Mouse (Mus musculus): Measurements from ENCODE around the gene Cib4. TPM values are rescaled to one million over a fixed set of nuclear protein-coding genes. Genes with fewer than 3 reads are reported as not detected.

Gene Cib4
- not detected in 4 replicates for total RNA-seq (2023)

GRCm38 (mm10) chr5:30545698-30546097, at the start of gene Cib4:
Gene Cib4, minus strand, starts transcription at chr5:30545836.

GRCm38 (mm10) chr5:30587681-30588300, 42.2 kb upstream of the Cib4 start, which contains the start of gene Kcnk3:
Gene Kcnk3, plus strand, starts transcription at chr5:30588170.

GRCm38 (mm10) chr5:30465861-30466260, 79.8 kb downstream of the Cib4 start, which contains the start of gene 1700001C02Rik:
Gene 1700001C02Rik, plus strand, starts transcription at chr5:30466047.

GRCm38 (mm10) chr5:30461821-30462220, 83.8 kb downstream of the Cib4 start, which contains the start of gene Otof:
Gene Otof, minus strand, starts transcription at chr5:30461932.

Other genes with a start within 250 kb of the Cib4 start
- not detected in 4 replicates for gene Otof, start 83.9 kb downstream of the Cib4 start, total RNA-seq (2023)
- gene 1700001C02Rik, start 79.8 kb downstream of the Cib4 start, total RNA-seq (2023), result not detected in 4 replicates
- 0.72 to 1.2 TPM (median 0.93 TPM) in 4 replicates for gene Kcnk3, start 42.3 kb upstream of the Cib4 start, total RNA-seq (2023)
- gene Slc35f6, start 102.1 kb upstream of the Cib4 start, total RNA-seq (2023), result 51.1 to 61.6 TPM (median 57.7 TPM) in 4 replicates
- gene Cenpa, start 120.9 kb upstream of the Cib4 start, total RNA-seq (2023), result 251 to 324 TPM (median 306 TPM) in 4 replicates
- gene Dpysl5, start 165.7 kb upstream of the Cib4 start, total RNA-seq (2023), result not detected in 4 replicates